Comparison of ENCODE assay signal across 9 mouse cellular contexts in the genomic region with DNA sequence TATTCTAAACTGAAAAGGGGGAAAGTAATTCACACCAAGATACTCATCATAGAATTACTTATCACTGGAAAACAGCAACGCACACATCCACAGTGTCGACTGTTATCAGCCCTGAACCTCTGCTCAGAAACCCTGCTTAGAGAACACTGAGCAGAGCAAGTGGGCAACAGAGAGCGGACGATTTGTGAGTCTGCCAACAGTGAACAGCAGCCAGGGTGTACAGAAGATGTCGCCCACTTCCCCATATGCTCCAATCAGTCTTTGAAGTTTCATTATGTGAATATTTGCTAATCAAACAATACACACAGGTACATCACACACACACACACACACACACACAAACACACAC. TPM values are rescaled to one million over a fixed set of nuclear protein-coding genes. Genes with fewer than 3 reads are reported as not detected.
DNase-seq lines count a peak whose midpoint lies in the region; ATAC-seq lines count a peak whose summit lies in the region.
"Had no signal": no experiment of that assay in that cellular context is flagged by ENCODE, and none has a peak within 500 bp of the region (broad histone marks: within the 10 kb centered on the region; RNA-seq: fewer than 3 reads in every experiment).

No protein-coding gene starts in this region.

- H3K36me3 ChIP-seq in heart, embryonic 12.5 days: peaks cover 20% of the 10 kb centered on the region
- H3K36me3 ChIP-seq in heart, embryonic 10.5 days: peaks cover 20% of the 10 kb centered on the region

- H3K4me1 ChIP-seq in heart, embryonic 12.5 days (replicated peaks): peaks cover 53% of the 10 kb centered on the region
- peaks cover 38% of the 10 kb centered on the region for H3K4me1 ChIP-seq in heart, embryonic 10.5 days

- no peaks in the 10 kb centered on the region for H3K27me3 ChIP-seq in heart, embryonic 12.5 days (replicated peaks)
- no peaks in the 10 kb centered on the region for H3K27me3 ChIP-seq in heart, embryonic 10.5 days (ENCODE audit: insufficient read depth, poor library complexity, severe bottlenecking)

- peak overlapping the region; percentile 69 for H3K27ac ChIP-seq in heart, embryonic 12.5 days (ENCODE audit: poor library complexity, severe bottlenecking)
- no peak overlapping the region for H3K27ac ChIP-seq in heart, embryonic 10.5 days

- no peaks in the 10 kb centered on the region for H3K9me3 ChIP-seq in heart, embryonic 12.5 days (replicated peaks)
- H3K9me3 ChIP-seq in heart, embryonic 10.5 days: no peaks in the 10 kb centered on the region

- ATAC-seq in heart, embryonic 12.5 days (ENCODE audit: insufficient number of reproducible peaks, low FRiP score): 0 out of 2 replicates have a peak, but pooled peaks have one; percentile 46
- peak; percentile 85 for ATAC-seq in megakaryocyte-erythroid progenitor cell, adult 5-6 weeks (replicated peaks; ENCODE audit: low FRiP score, low TSS enrichment, poor library complexity, severe bottlenecking)
- ATAC-seq: forebrain, postnatal 0 days had no signal

- H3K9ac ChIP-seq in heart, embryonic 12.5 days: no peak overlapping the region
- H3K9ac ChIP-seq: forebrain, postnatal 0 days had no signal

- H3K4me3 ChIP-seq in heart, embryonic 12.5 days: no peak overlapping the region
- H3K4me3 ChIP-seq in heart, embryonic 10.5 days: no peak overlapping the region

- no peak for DNase-seq in heart, embryonic 10.5 days (ENCODE audit: low spot score)
- peak; percentile 53 for DNase-seq in right cerebral cortex, adult 18-20 months
- no peak for DNase-seq in right cerebral cortex, postnatal 25 days
- DNase-seq in layer of hippocampus, adult 9-11 months: peak; percentile 64
- no peak for DNase-seq in thymus, postnatal 0 days (ENCODE audit: low spot score)
- DNase-seq in thymus, adult 18-20 months: no peak
- DNase-seq: forebrain, postnatal 0 days had no signal

- WGBS in heart, embryonic 12.5 days: 20% methylated on average over 5 of the region's 5 CpGs
- 33% methylated on average over 5 of the region's 5 CpGs for WGBS in heart, embryonic 10.5 days

- H3K4me2 ChIP-seq in heart, embryonic 12.5 days: peak overlapping the region; percentile 19; the same call in 1 of the 2 replicates

RNA-seq across cellular contexts. Expression of gene Smad1, which starts 23.6 kb away (rescaled TPM):
- 28.7 and 31.5 TPM in 2 replicates for polyA plus RNA-seq in heart, embryonic 12.5 days (2016; fragmentation: Nextera tagmentation; extraction: Ambion mirVana)
- 20.1 and 32.1 TPM in 2 replicates for polyA plus RNA-seq in heart, embryonic 10.5 days (2016; fragmentation: Nextera tagmentation; extraction: Ambion mirVana)
- 4.2 and 5.1 TPM in 2 replicates for total RNA-seq in megakaryocyte-erythroid progenitor cell, adult 5-6 weeks (2014; fragmentation: Nextera tagmentation)
- total RNA-seq in megakaryocyte-erythroid progenitor cell, adult 5-6 weeks (2017): 1.8 and 8.9 TPM in 2 replicates
- 25.4 and 26.5 TPM in 2 replicates for polyA plus RNA-seq in thymus, postnatal 0 days (2015; fragmentation: Nextera tagmentation; extraction: Ambion mirVana)

Comparison
In these comparisons a context has a peak if more than half of its experiments do, and no peak if none do; other contexts are left out.
1. DNase-seq: peak in right cerebral cortex, adult 18-20 months (single experiment) and layer of hippocampus, adult 9-11 months (single experiment); none in heart, embryonic 10.5 days (single experiment), right cerebral cortex, postnatal 25 days (single experiment), thymus, postnatal 0 days (single experiment) and thymus, adult 18-20 months (0 of 2).